10 mouse cellular contexts compared by ENCODE assay signal in genomic region chr3:89347916-89348315, GRCm38 (mm10). TPM values are rescaled to one million over a fixed set of nuclear protein-coding genes. Genes with fewer than 3 reads are reported as not detected.
A peak's percentile ranks its signal among the peaks of the same experiment; 100 is the strongest.
DNase-seq lines count a peak whose midpoint lies in the region; ATAC-seq and TF ChIP-seq lines count a peak whose summit lies in the region.
"Had no signal": no experiment of that assay in that cellular context is flagged by ENCODE, and none has a peak within 500 bp of the region (broad histone marks: within the 10 kb centered on the region; RNA-seq: fewer than 3 reads in every experiment).

No protein-coding gene starts in this region.

- H3K9me3 ChIP-seq in forebrain, embryonic 12.5 days, result no peaks in the 10 kb centered on the region
- H3K9me3 ChIP-seq in forebrain, embryonic 16.5 days (ENCODE audit: control insufficient read depth, low read length), result no peaks in the 10 kb centered on the region
- no peaks in the 10 kb centered on the region for H3K9me3 ChIP-seq in neural tube, embryonic 15.5 days (replicated peaks)
- H3K9me3 ChIP-seq in intestine, postnatal 0 days (ENCODE audit: control insufficient read depth), result no peaks in the 10 kb centered on the region
- H3K9me3 ChIP-seq: midbrain, embryonic 12.5 days had no signal

- no peak for DNase-seq in neural tube, embryonic 10.5 days (ENCODE audit: extremely low spot score, low spot score)
- DNase-seq in cerebellum, adult 9-11 months, result no peak
- no peak for DNase-seq in cerebellum, adult 11-12 months
- no peak for DNase-seq in testis, postnatal 14 days (ENCODE audit: low spot score)
- DNase-seq: cerebellum, postnatal 10 days had no signal

- H3K36me3 ChIP-seq in forebrain, embryonic 12.5 days (replicated peaks), result no peaks in the 10 kb centered on the region; the same call in 1 of the 2 replicates
- H3K36me3 ChIP-seq in forebrain, embryonic 16.5 days (ENCODE audit: control insufficient read depth, insufficient read depth), result no peaks in the 10 kb centered on the region; the same call in 1 of the 2 replicates
- peaks cover 24% of the 10 kb centered on the region; the same call in 1 of the 2 replicates for H3K36me3 ChIP-seq in neural tube, embryonic 15.5 days
- H3K36me3 ChIP-seq in intestine, postnatal 0 days (ENCODE audit: control insufficient read depth, insufficient read depth), result peaks cover 32% of the 10 kb centered on the region

- H3K4me1 ChIP-seq in forebrain, embryonic 12.5 days, result peaks cover 19% of the 10 kb centered on the region
- H3K4me1 ChIP-seq in forebrain, embryonic 16.5 days (replicated peaks; ENCODE audit: control insufficient read depth, insufficient read depth, low read length), result peaks cover 12% of the 10 kb centered on the region; the same call in 1 of the 2 replicates
- peaks cover 26% of the 10 kb centered on the region for H3K4me1 ChIP-seq in neural tube, embryonic 15.5 days
- H3K4me1 ChIP-seq in intestine, postnatal 0 days (replicated peaks; ENCODE audit: control insufficient read depth, insufficient read depth, low read length), result peaks cover 7% of the 10 kb centered on the region; the same call in 1 of the 2 replicates

- 0 out of 2 replicates have a peak overlapping the region, but pooled peaks have one; percentile 91 for H3K4me2 ChIP-seq in forebrain, embryonic 12.5 days
- H3K4me2 ChIP-seq in forebrain, embryonic 16.5 days (ENCODE audit: low read length), result no peak overlapping the region
- peak overlapping the region; percentile 95; the same call in 1 of the 2 replicates for H3K4me2 ChIP-seq in neural tube, embryonic 15.5 days
- peak overlapping the region; percentile 100; the same call in 1 of the 2 replicates for H3K4me2 ChIP-seq in intestine, postnatal 0 days (replicated peaks; ENCODE audit: low read depth)

- H3K9ac ChIP-seq in forebrain, embryonic 12.5 days, result no peak overlapping the region
- H3K9ac ChIP-seq in forebrain, embryonic 16.5 days (replicated peaks; ENCODE audit: low read depth, low read length), result no peak overlapping the region
- no peak overlapping the region for H3K9ac ChIP-seq in neural tube, embryonic 15.5 days (replicated peaks)
- no peak overlapping the region for H3K9ac ChIP-seq in intestine, postnatal 0 days (ENCODE audit: low read depth, low read length)
- H3K9ac ChIP-seq: midbrain, embryonic 12.5 days had no signal

- H3K4me3 ChIP-seq in forebrain, embryonic 12.5 days (replicated peaks), result no peak overlapping the region
- no peak overlapping the region for H3K4me3 ChIP-seq in forebrain, embryonic 16.5 days (replicated peaks; ENCODE audit: low read length)
- H3K4me3 ChIP-seq in neural tube, embryonic 15.5 days (replicated peaks), result no peak overlapping the region
- no peak overlapping the region for H3K4me3 ChIP-seq in intestine, postnatal 0 days (ENCODE audit: low read depth, low read length)

- TF ChIP-seq CTCF in intestine, postnatal 0 days (IDR thresholded peaks at IDR 0.05; ENCODE audit: low read depth), result no peak

- no peak overlapping the region for H3K27ac ChIP-seq in forebrain, embryonic 12.5 days
- no peak overlapping the region for H3K27ac ChIP-seq in forebrain, embryonic 16.5 days (ENCODE audit: low read length)
- no peak overlapping the region for H3K27ac ChIP-seq in neural tube, embryonic 15.5 days (replicated peaks)
- peak overlapping the region; percentile 21; the same call in 1 of the 2 replicates for H3K27ac ChIP-seq in intestine, postnatal 0 days (ENCODE audit: low read depth, low read length)
- H3K27ac ChIP-seq: midbrain, embryonic 12.5 days had no signal

- WGBS in forebrain, embryonic 12.5 days, result 37% methylated on average over 1 of the region's 1 CpGs
- WGBS in forebrain, embryonic 16.5 days, result 47% methylated on average over 1 of the region's 1 CpGs
- WGBS in neural tube, embryonic 15.5 days, result 77% methylated on average over 1 of the region's 1 CpGs
- 58% methylated on average over 1 of the region's 1 CpGs for WGBS in intestine, postnatal 0 days

- H3K27me3 ChIP-seq in forebrain, embryonic 12.5 days, result peaks cover 37% of the 10 kb centered on the region
- no peaks in the 10 kb centered on the region for H3K27me3 ChIP-seq in forebrain, embryonic 16.5 days (replicated peaks; ENCODE audit: control insufficient read depth, insufficient read depth, low read length)
- 0 out of 2 replicates have a peak, but pooled peaks cover 5% of the 10 kb centered on the region for H3K27me3 ChIP-seq in neural tube, embryonic 15.5 days (replicated peaks)
- H3K27me3 ChIP-seq in intestine, postnatal 0 days (replicated peaks; ENCODE audit: control insufficient read depth, insufficient read depth, low read length), result no peaks in the 10 kb centered on the region

- no peak for ATAC-seq in forebrain, embryonic 12.5 days (ENCODE audit: low FRiP score)
- ATAC-seq in forebrain, embryonic 16.5 days, result no peak
- ATAC-seq in neural tube, embryonic 15.5 days (ENCODE audit: low FRiP score), result no peak
- ATAC-seq in intestine, postnatal 0 days, result no peak

RNA-seq across cellular contexts. Expression of gene Adam15, which starts 1.9 kb away (rescaled TPM):
- polyA plus RNA-seq in forebrain, embryonic 12.5 days (2016; fragmentation: Nextera tagmentation; extraction: Ambion mirVana), result 22.7 and 28.2 TPM in 2 replicates
- polyA plus RNA-seq in forebrain, embryonic 16.5 days (2015; fragmentation: Nextera tagmentation; extraction: Ambion mirVana), result 40.4 and 55.2 TPM in 2 replicates
- 69.9 and 71.9 TPM in 2 replicates for polyA plus RNA-seq in neural tube, embryonic 15.5 days (2015; fragmentation: Nextera tagmentation; extraction: Ambion mirVana)
- 33.9 and 37.0 TPM in 2 replicates for polyA plus RNA-seq in intestine, postnatal 0 days (2015; fragmentation: Nextera tagmentation; extraction: Ambion mirVana)

RNA-seq across cellular contexts. Expression of gene Efna4, which starts 10.1 kb away (rescaled TPM):
- 17.1 and 20.0 TPM in 2 replicates for polyA plus RNA-seq in forebrain, embryonic 12.5 days (2016; fragmentation: Nextera tagmentation; extraction: Ambion mirVana)
- 14.1 and 16.7 TPM in 2 replicates for polyA plus RNA-seq in forebrain, embryonic 16.5 days (2015; fragmentation: Nextera tagmentation; extraction: Ambion mirVana)
- 3.0 and 5.9 TPM in 2 replicates for polyA plus RNA-seq in neural tube, embryonic 15.5 days (2015; fragmentation: Nextera tagmentation; extraction: Ambion mirVana)
- 5.1 and 5.3 TPM in 2 replicates for polyA plus RNA-seq in intestine, postnatal 0 days (2015; fragmentation: Nextera tagmentation; extraction: Ambion mirVana)

RNA-seq across cellular contexts. Expression of gene Dcst2, which starts 13.9 kb away (rescaled TPM):
- polyA plus RNA-seq in forebrain, embryonic 12.5 days (2016; fragmentation: Nextera tagmentation; extraction: Ambion mirVana), result 0.13 and 0.22 TPM in 2 replicates
- 0.27 TPM in 1 of 2 replicates, not detected in the other for polyA plus RNA-seq in forebrain, embryonic 16.5 days (2015; fragmentation: Nextera tagmentation; extraction: Ambion mirVana)
- 0.18 and 0.26 TPM in 2 replicates for polyA plus RNA-seq in neural tube, embryonic 15.5 days (2015; fragmentation: Nextera tagmentation; extraction: Ambion mirVana)
- 10.0 and 11.5 TPM in 2 replicates for polyA plus RNA-seq in intestine, postnatal 0 days (2015; fragmentation: Nextera tagmentation; extraction: Ambion mirVana)

RNA-seq across cellular contexts. Expression of gene Dcst1, which starts 17.1 kb away (rescaled TPM):
- polyA plus RNA-seq in forebrain, embryonic 12.5 days (2016; fragmentation: Nextera tagmentation; extraction: Ambion mirVana), result 0.36 and 0.54 TPM in 2 replicates
- 1.2 and 1.3 TPM in 2 replicates for polyA plus RNA-seq in forebrain, embryonic 16.5 days (2015; fragmentation: Nextera tagmentation; extraction: Ambion mirVana)
- 0.86 and 1.2 TPM in 2 replicates for polyA plus RNA-seq in neural tube, embryonic 15.5 days (2015; fragmentation: Nextera tagmentation; extraction: Ambion mirVana)
- polyA plus RNA-seq in intestine, postnatal 0 days (2015; fragmentation: Nextera tagmentation; extraction: Ambion mirVana), result 23.5 and 26.7 TPM in 2 replicates

RNA-seq across cellular contexts. Expression of gene Efna3, which starts 25.2 kb away (rescaled TPM):
- polyA plus RNA-seq in forebrain, embryonic 12.5 days (2016; fragmentation: Nextera tagmentation; extraction: Ambion mirVana), result 11.9 and 14.9 TPM in 2 replicates
- polyA plus RNA-seq in forebrain, embryonic 16.5 days (2015; fragmentation: Nextera tagmentation; extraction: Ambion mirVana), result 55.3 and 55.8 TPM in 2 replicates
- 95.8 and 107 TPM in 2 replicates for polyA plus RNA-seq in neural tube, embryonic 15.5 days (2015; fragmentation: Nextera tagmentation; extraction: Ambion mirVana)
- polyA plus RNA-seq in intestine, postnatal 0 days (2015; fragmentation: Nextera tagmentation; extraction: Ambion mirVana), result 1.4 and 1.6 TPM in 2 replicates
